ENCODE assay signal across 32 mouse cellular contexts in the genomic region with DNA sequence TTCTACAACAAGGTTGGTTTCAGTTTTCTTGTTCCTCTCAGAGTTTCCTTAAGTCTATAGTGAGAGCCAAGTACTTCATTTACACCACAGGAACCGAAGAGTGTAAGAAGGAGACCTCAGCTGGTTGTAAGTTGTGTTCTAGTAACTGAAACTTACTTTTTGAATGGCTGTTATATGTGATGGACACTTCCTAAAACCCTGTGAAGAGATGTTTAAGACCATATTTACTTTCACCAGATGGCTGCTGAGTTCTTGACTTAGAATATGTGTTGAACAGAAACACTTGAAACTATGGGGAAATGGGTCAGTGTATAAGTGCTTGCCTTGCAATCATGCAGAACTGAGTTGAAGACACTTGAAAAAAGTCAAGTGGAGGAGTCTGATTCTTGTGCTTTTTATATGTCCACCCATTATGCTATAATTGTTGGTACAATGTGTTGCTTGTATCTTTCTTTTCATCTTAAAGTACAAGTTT. TPM values are rescaled to one million over a fixed set of nuclear protein-coding genes. Genes with fewer than 3 reads are reported as not detected.
"Had no signal": no experiment of that assay in that cellular context is flagged by ENCODE, and none has a peak within 500 bp of the region (broad histone marks: within the 10 kb centered on the region; RNA-seq: fewer than 3 reads in every experiment).

A gene (plus strand): TSS at position 51 of the 475 bp plus-strand sequence.
A gene (plus strand): TSS at position 79 of the 475 bp plus-strand sequence.

- H3K27ac ChIP-seq: kidney, embryonic 15.5 days; left cerebral cortex, adult 2 months; liver, embryonic 14.5 days; stomach, postnatal 0 days had no signal

- H3K4me2 ChIP-seq: kidney, embryonic 15.5 days; midbrain, embryonic 11.5 days had no signal

- DNase-seq: kidney, adult 11 months; kidney, adult 8-10 months; kidney, postnatal 10 days; kidney, postnatal 36 days; layer of hippocampus, postnatal 36 days; lung, adult 18-20 months; lung, postnatal 10 days; lung, postnatal 4 days; midbrain, embryonic 14.5 days; right cerebral cortex, adult 18-20 months; right cerebral cortex, postnatal 14 days; right cerebral cortex, postnatal 4 days; thymus, adult 2 months; thymus, postnatal 14 days; thymus, postnatal 4 days had no signal

- H3K4me1 ChIP-seq: kidney, embryonic 15.5 days; megakaryocyte, embryonic 14.5 days had no signal

- H3K4me3 ChIP-seq: kidney, embryonic 15.5 days; left cerebral cortex, adult 2 months; megakaryocyte, embryonic 14.5 days had no signal

- H3K9me3 ChIP-seq: kidney, embryonic 15.5 days; megakaryocyte, embryonic 14.5 days had no signal

- H3K9ac ChIP-seq: kidney, embryonic 15.5 days; liver, embryonic 14.5 days had no signal

- H3K36me3 ChIP-seq: kidney, embryonic 15.5 days had no signal

- H3K27me3 ChIP-seq: megakaryocyte, embryonic 14.5 days had no signal

RNA-seq across cellular contexts. Expression of the first gene that starts in this region (rescaled TPM):
- total RNA-seq: layer of hippocampus, adult 8-10 months; layer of hippocampus, postnatal 36 days; left cerebral cortex, adult 2 months; left cerebral cortex, postnatal 10 days; left cerebral cortex, postnatal 36 days; midbrain, postnatal 0 days had no signal
- polyA plus RNA-seq: limb, embryonic 11.5 days; midbrain, embryonic 11.5 days; midbrain, embryonic 14.5 days; neural tube, embryonic 11.5 days; neural tube, embryonic 14.5 days; stomach, embryonic 14.5 days had no signal

RNA-seq across cellular contexts. Expression of the second gene that starts in this region (rescaled TPM):
- total RNA-seq: layer of hippocampus, adult 8-10 months; layer of hippocampus, postnatal 10 days; layer of hippocampus, postnatal 36 days; left cerebral cortex, adult 2 months; left cerebral cortex, postnatal 10 days; left cerebral cortex, postnatal 36 days; liver, adult 2 months; midbrain, postnatal 0 days had no signal
- polyA plus RNA-seq: kidney, embryonic 15.5 days; limb, embryonic 11.5 days; limb, embryonic 14.5 days; liver, adult 2 months; liver, embryonic 14.5 days; midbrain, embryonic 11.5 days; midbrain, embryonic 14.5 days; midbrain, postnatal 0 days; neural tube, embryonic 11.5 days; neural tube, embryonic 14.5 days; stomach, embryonic 14.5 days; stomach, postnatal 0 days; thymus, adult 2 months had no signal
